Mouse (Mus musculus) lung, postnatal 0 days (tissue): ENCODE measurements around the gene Acyp1.

Experiments used
- CTCF ChIP-seq: IDR thresholded peaks from 2 replicates; pipeline ENCODE4 v1.5.1; 2016; ENCODE audit warnings: antibody characterized with exemption, mild to moderate bottlenecking
- EP300 ChIP-seq: IDR thresholded peaks from 2 replicates; pipeline ENCODE4 v1.6.1; 2016; ENCODE audit warnings: antibody characterized with exemption, mild to moderate bottlenecking, control low read depth

GRCm38 (mm10) chr12:85271132-85271842 is 17.0 kb downstream of the Acyp1 start:
- no peak for TF ChIP-seq CTCF
- no peak for TF ChIP-seq EP300
